Mouse (Mus musculus): Measurements from ENCODE around the gene Ccdc60. TPM values are rescaled to one million over a fixed set of nuclear protein-coding genes. Genes with fewer than 3 reads are reported as not detected.

Gene Ccdc60
- polyA plus RNA-seq, 1 experiment from 2014 or later, result 0.94 TPM

- H3K9me3 ChIP-seq, result peaks cover 1% of the 10 kb centered on the region; the same call in 1 of the 2 replicates
- H3K4me1 ChIP-seq, result peaks cover 28% of the 10 kb centered on the region
- no peak overlapping the region for H3K9ac ChIP-seq
- no peaks in the 10 kb centered on the region for H3K36me3 ChIP-seq
- H3K4me3 ChIP-seq, result no peak overlapping the region
- H3K27ac ChIP-seq, result no peak overlapping the region
- no peak overlapping the region for H3K4me2 ChIP-seq
- H3K27me3 ChIP-seq, result no peaks in the 10 kb centered on the region
- no peak for ATAC-seq (ENCODE audit: insufficient number of reproducible peaks, insufficient read depth, low FRiP score, low TSS enrichment, low read depth)
- 68% methylated on average over 9 of the region's 9 CpGs for WGBS
Measured at GRCm38 (mm10) chr5:116300984-116301383, 12.2 kb upstream of the Ccdc60 start.

DNA sequence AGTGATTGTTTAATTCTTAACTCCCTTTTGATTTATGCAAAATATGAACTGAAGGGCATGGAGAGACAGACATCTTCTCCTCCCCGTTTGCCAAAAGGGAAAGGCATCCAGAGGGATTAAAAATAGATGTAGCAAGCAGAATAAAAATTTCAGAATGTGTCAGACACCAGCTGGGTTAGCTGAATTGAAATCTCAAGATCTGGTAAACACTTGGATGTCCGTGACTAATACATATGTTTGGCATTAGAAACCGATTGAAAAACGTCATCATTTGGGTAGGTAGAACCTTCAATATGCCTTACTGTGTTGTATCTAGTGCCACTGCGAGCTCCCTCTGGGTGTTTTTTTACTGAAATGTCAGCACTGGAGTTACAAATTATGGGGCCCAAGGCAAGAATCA lies 4.7 kb upstream of the Ccdc60 start:
- H3K4me1 ChIP-seq, result peaks cover 18% of the 10 kb centered on the region
- H3K27me3 ChIP-seq, result peaks cover 5% of the 10 kb centered on the region; the same call in 1 of the 2 replicates
- no peak overlapping the region for H3K9ac ChIP-seq
- WGBS, result 54% methylated on average over 5 of the region's 5 CpGs
- no peak for ATAC-seq (ENCODE audit: insufficient number of reproducible peaks, insufficient read depth, low FRiP score, low TSS enrichment, low read depth)
- H3K9me3 ChIP-seq, result peaks cover 4% of the 10 kb centered on the region; the same call in 1 of the 2 replicates
- H3K27ac ChIP-seq, result no peak overlapping the region
- no peaks in the 10 kb centered on the region for H3K36me3 ChIP-seq
- H3K4me3 ChIP-seq, result no peak overlapping the region
- H3K4me2 ChIP-seq, result no peak overlapping the region

- H3K27me3 ChIP-seq, result peaks cover 5% of the 10 kb centered on the region; the same call in 1 of the 2 replicates
- H3K9ac ChIP-seq, result no peak overlapping the region
- no peak overlapping the region for H3K27ac ChIP-seq
- H3K4me2 ChIP-seq, result no peak overlapping the region
- no peaks in the 10 kb centered on the region for H3K9me3 ChIP-seq
- 84% methylated on average over 5 of the region's 5 CpGs for WGBS
- H3K4me3 ChIP-seq, result no peak overlapping the region
- peaks cover 25% of the 10 kb centered on the region for H3K4me1 ChIP-seq
- H3K36me3 ChIP-seq, result no peaks in the 10 kb centered on the region
- ATAC-seq (ENCODE audit: insufficient number of reproducible peaks, insufficient read depth, low FRiP score, low TSS enrichment, low read depth), result no peak
Measured at GRCm38 (mm10) chr5:116290584-116290983, 1.8 kb upstream of the Ccdc60 start.

DNA sequence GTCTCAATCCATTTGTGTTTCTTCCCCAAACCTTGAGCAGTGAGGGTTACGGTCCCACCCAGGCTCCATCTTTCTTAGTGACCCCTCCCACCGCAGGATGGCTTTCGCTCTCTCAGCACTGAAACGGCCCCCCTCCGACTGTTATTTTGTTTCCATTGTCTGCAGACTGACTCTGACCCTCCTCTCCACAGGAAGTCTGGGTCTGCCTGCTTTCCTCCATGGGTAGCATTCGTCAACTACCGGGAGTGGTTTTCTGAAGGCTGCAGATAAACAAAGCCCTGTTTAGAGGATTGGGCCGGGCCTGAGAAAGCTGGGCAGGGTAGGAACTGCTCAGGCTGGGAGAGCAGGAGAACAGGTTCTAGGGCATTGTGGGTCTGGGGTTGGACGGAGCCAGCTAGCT lies 1.1 kb upstream of the Ccdc60 start:
- H3K4me2 ChIP-seq, result peak overlapping the region; percentile 54
- H3K27ac ChIP-seq, result no peak overlapping the region
- peak overlapping the region; percentile 6 for H3K4me3 ChIP-seq
- H3K9me3 ChIP-seq, result no peaks in the 10 kb centered on the region
- no peak for ATAC-seq (ENCODE audit: insufficient number of reproducible peaks, insufficient read depth, low FRiP score, low TSS enrichment, low read depth)
- H3K4me1 ChIP-seq, result peaks cover 27% of the 10 kb centered on the region
- WGBS, result 8% methylated on average over 9 of the region's 9 CpGs
- H3K36me3 ChIP-seq, result no peaks in the 10 kb centered on the region
- H3K27me3 ChIP-seq, result peaks cover 5% of the 10 kb centered on the region; the same call in 1 of the 2 replicates
- H3K9ac ChIP-seq, result no peak overlapping the region

DNA sequence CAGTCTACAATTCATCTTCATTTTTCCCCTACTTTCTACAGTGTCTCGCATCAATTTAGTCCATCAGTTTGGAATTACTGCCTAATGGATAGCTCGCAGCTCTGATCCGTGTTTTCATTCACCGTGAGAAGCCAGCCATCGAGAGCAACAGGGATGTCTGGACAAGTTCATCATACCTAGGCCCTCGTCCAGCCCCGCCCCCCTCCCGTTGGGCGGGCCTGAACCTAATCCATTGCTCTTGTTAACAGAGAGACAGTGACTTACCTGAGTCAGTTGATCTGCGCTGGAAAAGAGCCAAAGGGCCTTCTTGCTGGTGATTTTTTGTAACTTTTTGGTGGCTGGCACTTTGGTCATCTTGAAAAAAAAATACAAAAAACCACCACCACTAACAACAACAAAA lies 602 bp downstream of the Ccdc60 start:
- H3K4me2 ChIP-seq, result peak overlapping the region; percentile 54
- H3K4me1 ChIP-seq, result peaks cover 27% of the 10 kb centered on the region
- H3K4me3 ChIP-seq, result no peak overlapping the region
- no peak overlapping the region for H3K27ac ChIP-seq
- 32% methylated on average over 10 of the region's 10 CpGs for WGBS
- peaks cover 5% of the 10 kb centered on the region; the same call in 1 of the 2 replicates for H3K27me3 ChIP-seq
- no peaks in the 10 kb centered on the region for H3K9me3 ChIP-seq
- no peak for ATAC-seq (ENCODE audit: insufficient number of reproducible peaks, insufficient read depth, low FRiP score, low TSS enrichment, low read depth)
- no peak overlapping the region for H3K9ac ChIP-seq
- H3K36me3 ChIP-seq, result no peaks in the 10 kb centered on the region

DNA sequence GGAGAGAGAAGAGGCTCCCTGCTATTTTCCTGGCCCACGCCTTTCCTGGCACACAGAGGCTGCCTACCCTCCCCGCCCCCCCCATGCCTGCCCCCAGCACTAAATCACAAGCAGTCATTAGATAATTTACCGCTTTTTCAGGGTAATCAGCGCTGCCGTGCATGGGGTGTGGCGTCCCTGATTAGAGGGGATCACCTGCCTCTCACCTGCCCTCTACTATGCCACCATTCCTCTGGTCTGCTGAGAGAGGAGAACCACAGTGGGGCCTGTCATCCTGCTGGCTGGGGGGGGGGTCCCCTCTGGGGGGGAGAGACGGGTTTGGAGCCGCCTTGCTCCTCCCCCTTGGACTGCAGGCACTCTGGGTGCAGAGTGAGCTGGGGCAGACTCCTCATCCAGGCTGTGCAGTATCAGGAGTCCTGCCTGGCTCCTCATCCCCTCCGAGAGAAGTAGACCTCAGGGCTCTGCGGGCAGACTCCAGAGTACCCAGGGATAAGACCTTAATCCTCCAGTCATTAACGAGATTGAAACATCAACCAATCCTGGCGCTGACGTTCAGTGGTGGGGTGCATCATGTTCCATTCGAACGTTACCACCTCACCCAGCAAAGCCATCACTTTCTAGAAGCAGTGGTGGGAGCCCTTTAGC lies 3.1 kb downstream of the Ccdc60 start:
- Histone ChIP-seq H3K9me3 (no peaks in the 10 kb centered on the region), H3K27ac (no peak overlapping the region), H3K9ac (no peak overlapping the region), H3K4me2 (no peak overlapping the region), H3K4me3 (no peak overlapping the region), H3K4me1 (peaks cover 27% of the 10 kb centered on the region), H3K36me3 (no peaks in the 10 kb centered on the region), H3K27me3 (peaks cover 5% of the 10 kb centered on the region; the same call in 1 of the 2 replicates)
- WGBS, result 30% methylated on average over 15 of the region's 15 CpGs
- 0 out of 2 replicates have a peak, but pooled peaks have one; percentile 43 for ATAC-seq (ENCODE audit: insufficient number of reproducible peaks, insufficient read depth, low FRiP score, low TSS enrichment, low read depth)

DNA sequence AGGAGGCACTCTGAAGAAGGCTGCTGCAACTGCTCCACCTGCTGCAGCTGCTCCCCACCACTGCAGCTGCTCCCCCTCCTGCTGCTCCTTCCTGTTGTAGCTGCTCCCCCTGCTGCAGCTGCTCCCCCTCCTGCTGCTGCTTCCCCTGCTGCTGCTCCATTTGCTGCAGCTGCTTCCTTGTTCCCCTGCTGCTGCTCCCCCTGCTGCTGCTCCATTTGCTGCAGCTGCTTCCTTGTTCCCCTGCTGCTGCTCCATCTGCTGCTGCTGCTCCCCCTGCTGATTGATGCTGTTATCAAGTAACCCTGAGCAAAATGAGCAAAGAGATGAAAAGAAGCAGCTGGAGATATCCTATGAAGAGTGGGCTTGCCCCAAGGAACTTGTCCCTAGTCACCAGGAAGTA lies 8.3 kb downstream of the Ccdc60 start:
- Histone ChIP-seq H3K4me3 (no peak overlapping the region), H3K27me3 (no peaks in the 10 kb centered on the region), H3K9me3 (0 out of 2 replicates have a peak, but pooled peaks cover 7% of the 10 kb centered on the region), H3K9ac (no peak overlapping the region), H3K36me3 (no peaks in the 10 kb centered on the region), H3K4me1 (peaks cover 2% of the 10 kb centered on the region), H3K4me2 (no peak overlapping the region), H3K27ac (no peak overlapping the region)
- no peak for ATAC-seq (ENCODE audit: insufficient number of reproducible peaks, insufficient read depth, low FRiP score, low TSS enrichment, low read depth)

DNA sequence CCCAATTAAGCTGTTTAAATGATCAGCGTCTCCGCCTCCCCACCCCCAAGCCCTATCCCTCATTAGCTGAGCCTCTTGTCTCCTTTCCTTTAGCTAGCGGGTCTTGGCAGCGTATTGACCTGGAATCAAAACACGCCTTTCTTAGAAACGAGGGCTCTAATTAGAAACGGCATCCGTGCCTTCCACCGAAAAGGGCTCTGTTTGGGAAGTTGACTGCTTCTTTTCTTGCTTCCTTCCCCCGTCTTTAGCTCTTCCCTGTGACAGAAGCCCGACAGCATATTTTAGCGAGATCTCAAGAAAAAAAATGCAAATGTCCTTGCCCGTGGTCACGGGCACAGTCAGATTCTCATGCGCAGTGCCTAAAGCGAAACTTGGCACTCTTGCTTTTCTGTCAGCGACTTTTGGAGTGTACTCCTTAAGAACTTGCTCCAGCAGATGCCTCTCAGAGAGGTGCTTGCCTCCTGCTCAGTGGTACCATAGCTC lies 10.3 kb downstream of the Ccdc60 start:
- 65% methylated on average over 17 of the region's 17 CpGs for WGBS
- H3K9ac ChIP-seq, result no peak overlapping the region
- ATAC-seq (ENCODE audit: insufficient number of reproducible peaks, insufficient read depth, low FRiP score, low TSS enrichment, low read depth), result no peak

GRCm38 (mm10) chr5:116277951-116278350 lies 10.8 kb downstream of the Ccdc60 start:
- Histone ChIP-seq H3K4me2 (no peak overlapping the region), H3K27me3 (no peaks in the 10 kb centered on the region), H3K9me3 (0 out of 2 replicates have a peak, but pooled peaks cover 7% of the 10 kb centered on the region), H3K4me3 (no peak overlapping the region), H3K36me3 (no peaks in the 10 kb centered on the region), H3K4me1 (peaks cover 12% of the 10 kb centered on the region), H3K9ac (no peak overlapping the region), H3K27ac (no peak overlapping the region)
- WGBS, result 87% methylated on average over 4 of the region's 4 CpGs
- no peak for ATAC-seq (ENCODE audit: insufficient number of reproducible peaks, insufficient read depth, low FRiP score, low TSS enrichment, low read depth)

More for the DNA sequence above, 10.3 kb downstream of the Ccdc60 start:
- no peak overlapping the region for H3K27ac ChIP-seq
- H3K27me3 ChIP-seq, result no peaks in the 10 kb centered on the region
- no peaks in the 10 kb centered on the region for H3K36me3 ChIP-seq
- 0 out of 2 replicates have a peak, but pooled peaks cover 7% of the 10 kb centered on the region for H3K9me3 ChIP-seq
- peaks cover 12% of the 10 kb centered on the region for H3K4me1 ChIP-seq
- H3K4me3 ChIP-seq, result no peak overlapping the region
- 0 out of 2 replicates have a peak overlapping the region, but pooled peaks have one; percentile 1 for H3K4me2 ChIP-seq

GRCm38 (mm10) chr5:116274818-116275217 lies 14.0 kb downstream of the Ccdc60 start:
- Histone ChIP-seq H3K27ac (no peak overlapping the region), H3K4me3 (no peak overlapping the region), H3K9ac (no peak overlapping the region), H3K9me3 (0 out of 2 replicates have a peak, but pooled peaks cover 7% of the 10 kb centered on the region), H3K4me2 (no peak overlapping the region), H3K4me1 (peaks cover 17% of the 10 kb centered on the region), H3K36me3 (no peaks in the 10 kb centered on the region), H3K27me3 (no peaks in the 10 kb centered on the region)
- no peak for ATAC-seq (ENCODE audit: insufficient number of reproducible peaks, insufficient read depth, low FRiP score, low TSS enrichment, low read depth)
- WGBS, result 51% methylated on average over 2 of the region's 2 CpGs

DNA sequence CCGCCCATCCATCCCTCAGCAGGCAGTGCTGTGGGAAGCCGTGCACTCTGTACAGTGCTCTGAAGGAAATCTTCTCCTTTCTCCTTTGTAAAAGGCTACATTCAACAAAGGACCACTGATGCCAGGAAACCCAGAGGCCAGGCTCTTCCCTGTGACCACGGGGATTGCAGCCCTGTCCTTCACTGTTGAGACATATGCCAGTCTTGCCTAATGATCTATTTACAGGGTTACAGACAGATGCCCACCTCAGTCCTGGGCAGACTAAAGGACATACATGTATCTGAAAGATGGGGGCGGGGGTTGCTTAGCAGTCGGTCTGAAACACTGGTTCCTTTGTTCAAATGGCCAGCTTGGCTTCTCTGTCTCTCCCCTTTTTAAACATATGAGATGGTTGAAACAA lies 14.4 kb downstream of the Ccdc60 start:
- WGBS, result 40% methylated on average over 5 of the region's 5 CpGs
- no peak overlapping the region for H3K9ac ChIP-seq
- ATAC-seq (ENCODE audit: insufficient number of reproducible peaks, insufficient read depth, low FRiP score, low TSS enrichment, low read depth), result no peak
- H3K36me3 ChIP-seq, result no peaks in the 10 kb centered on the region
- no peak overlapping the region for H3K4me3 ChIP-seq
- no peak overlapping the region for H3K4me2 ChIP-seq
- no peaks in the 10 kb centered on the region for H3K27me3 ChIP-seq
- H3K4me1 ChIP-seq, result peaks cover 17% of the 10 kb centered on the region
- H3K27ac ChIP-seq, result no peak overlapping the region
- H3K9me3 ChIP-seq, result 0 out of 2 replicates have a peak, but pooled peaks cover 7% of the 10 kb centered on the region
